Mouse (Mus musculus): Measurements from ENCODE around the gene C77080. TPM values are rescaled to one million over a fixed set of nuclear protein-coding genes. Genes with fewer than 3 reads are reported as not detected.
A peak's percentile ranks its signal among the peaks of the same experiment; 100 is the strongest.

The C77080 gene
- polyA plus RNA-seq, 1 experiment, result 7.5 TPM

- no peak for DNase-seq (ENCODE audit: extremely low spot score in 1 of 2, low spot score in 1 of 2)
These were observed 18.4 kb downstream of the C77080 start for GRCm38 (mm10) chr4:129242761-129243160.

GRCm38 (mm10) chr4:129242327-129242726 is 18.9 kb downstream of the C77080 start:
- no peak for DNase-seq (ENCODE audit: extremely low spot score in 1 of 2, low spot score in 1 of 2)

GRCm38 (mm10) chr4:129241898-129242297 is 19.3 kb downstream of the C77080 start:
- DNase-seq (ENCODE audit: extremely low spot score in 1 of 2, low spot score in 1 of 2), result no peak

GRCm38 (mm10) chr4:129239075-129239474 is 22.1 kb downstream of the C77080 start:
- peak in 1 of 2 experiments; percentile 76 for DNase-seq (ENCODE audit: extremely low spot score in 1 of 2, low spot score in 1 of 2)

- peak in 1 of 2 experiments; percentile 33 for DNase-seq (ENCODE audit: extremely low spot score in 1 of 2, low spot score in 1 of 2)
These were observed 22.6 kb downstream of the C77080 start for GRCm38 (mm10) chr4:129238579-129239016.

GRCm38 (mm10) chr4:129237843-129238441 is 23.3 kb downstream of the C77080 start:
- peak in 1 of 2 experiments; percentile 32 for DNase-seq (ENCODE audit: extremely low spot score in 1 of 2, low spot score in 1 of 2)

- DNase-seq (ENCODE audit: extremely low spot score in 1 of 2, low spot score in 1 of 2), result no peak
These were observed 24.9 kb downstream of the C77080 start for GRCm38 (mm10) chr4:129236236-129236813.

- DNase-seq (ENCODE audit: extremely low spot score in 1 of 2, low spot score in 1 of 2), result no peak
These were observed 26.1 kb downstream of the C77080 start for GRCm38 (mm10) chr4:129235147-129235546.

- DNase-seq (ENCODE audit: extremely low spot score in 1 of 2, low spot score in 1 of 2), result no peak
These were observed 26.7 kb downstream of the C77080 start for GRCm38 (mm10) chr4:129234488-129234887.

GRCm38 (mm10) chr4:129232561-129233360 is 28.4 kb downstream of the C77080 start:
- DNase-seq (ENCODE audit: extremely low spot score in 1 of 2, low spot score in 1 of 2), result no peak

GRCm38 (mm10) chr4:129231594-129232450 is 29.4 kb downstream of the C77080 start:
- DNase-seq (ENCODE audit: extremely low spot score in 1 of 2, low spot score in 1 of 2), result no peak

- DNase-seq (ENCODE audit: extremely low spot score in 1 of 2, low spot score in 1 of 2), result no peak
These were observed 30.3 kb downstream of the C77080 start for GRCm38 (mm10) chr4:129230926-129231325.

GRCm38 (mm10) chr4:129227985-129228381 is 33.2 kb downstream of the C77080 start:
- no peak for DNase-seq (ENCODE audit: extremely low spot score in 1 of 2, low spot score in 1 of 2)

GRCm38 (mm10) chr4:129227170-129227984 is 33.8 kb downstream of the C77080 start:
- DNase-seq (ENCODE audit: extremely low spot score in 1 of 2, low spot score in 1 of 2), result no peak

- no peak for DNase-seq (ENCODE audit: extremely low spot score in 1 of 2, low spot score in 1 of 2)
These were observed 34.7 kb downstream of the C77080 start for GRCm38 (mm10) chr4:129226441-129226963.

GRCm38 (mm10) chr4:129225315-129225714 is 35.9 kb downstream of the C77080 start:
- DNase-seq (ENCODE audit: extremely low spot score in 1 of 2, low spot score in 1 of 2), result no peak

- DNase-seq (ENCODE audit: extremely low spot score in 1 of 2, low spot score in 1 of 2), result no peak
These were observed 37.6 kb downstream of the C77080 start for GRCm38 (mm10) chr4:129223421-129224281.

- no peak for DNase-seq (ENCODE audit: extremely low spot score in 1 of 2, low spot score in 1 of 2)
These were observed 38.9 kb downstream of the C77080 start for GRCm38 (mm10) chr4:129222019-129222925.

Data from frontal cortex, adult 2 months (tissue).